Mouse (Mus musculus) forebrain, embryonic 16.5 days (tissue): ENCODE measurements around the gene Etv5. TPM values are rescaled to one million over a fixed set of nuclear protein-coding genes. Genes with fewer than 3 reads are reported as not detected.

Experiments
- ATAC-seq: fragments of 200-750 bp; cut with Nextera tagmentation; 2 replicates; pipeline ENCODE4 v1.8.0; 2017; ENCODE audit warnings: mild to moderate bottlenecking, moderate library complexity
- H3K27ac ChIP-seq: fragments of 300-500 bp; sonication (generic); 2 replicates; pipeline ENCODE4 v1.5.1; 2014; ENCODE audit warnings: low read length, control low read depth
- H3K27me3 ChIP-seq: fragments of 300-500 bp; sonication (generic); replicated peaks from 2 replicates; pipeline ENCODE4 v1.6.1; 2014; ENCODE audit warnings: low read length; ENCODE audit not compliant: control insufficient read depth, insufficient read depth
- H3K36me3 ChIP-seq: fragments of 300-500 bp; sonication (generic); 2 replicates; pipeline ENCODE4 v1.6.1; 2014; ENCODE audit not compliant: control insufficient read depth, insufficient read depth
- H3K4me1 ChIP-seq: fragments of 300-500 bp; sonication (generic); replicated peaks from 2 replicates; pipeline ENCODE4 v1.6.1; 2014; ENCODE audit warnings: low read length; ENCODE audit not compliant: control insufficient read depth, insufficient read depth
- H3K4me2 ChIP-seq: fragments of 300-500 bp; sonication (generic); 2 replicates; pipeline ENCODE4 v1.6.1; 2014; ENCODE audit warnings: mild to moderate bottlenecking, low read length, control low read depth
- H3K4me3 ChIP-seq: fragments of 300-500 bp; sonication (generic); replicated peaks from 2 replicates; pipeline ENCODE4 v1.5.1; 2014; ENCODE audit warnings: mild to moderate bottlenecking, low read length, control low read depth
- H3K9ac ChIP-seq: fragments of 300-500 bp; sonication (generic); replicated peaks from 2 replicates; pipeline ENCODE4 v1.6.1; 2014; ENCODE audit warnings: low read depth, low read length, control low read depth
- H3K9me3 ChIP-seq: fragments of 300-500 bp; sonication (generic); 2 replicates; pipeline ENCODE4 v1.6.1; 2016; ENCODE audit warnings: low read length; ENCODE audit not compliant: control insufficient read depth
- WGBS: fragments of 180-500 bp; shearing (Covaris S2); extraction: QIAGEN DNeasy Blood & Tissue Kit; methylation state at CpG from one replicate; pipeline ENCODE4 v1.1.7; 2014; 5-methylcytosine and 5-hydroxymethylcytosine counted together
- polyA plus RNA-seq: library from polyadenylated mRNA; unstranded; fragments of >200 nt; fragmentation: Nextera tagmentation; extraction: Ambion mirVana; gene quantifications from 2 replicates; pipeline ENCODE4 v1.2.1, GENCODE M21; 2015

Etv5 gene
- polyA plus RNA-seq, 1 experiment from 2014 or later = 25.4 TPM

DNA sequence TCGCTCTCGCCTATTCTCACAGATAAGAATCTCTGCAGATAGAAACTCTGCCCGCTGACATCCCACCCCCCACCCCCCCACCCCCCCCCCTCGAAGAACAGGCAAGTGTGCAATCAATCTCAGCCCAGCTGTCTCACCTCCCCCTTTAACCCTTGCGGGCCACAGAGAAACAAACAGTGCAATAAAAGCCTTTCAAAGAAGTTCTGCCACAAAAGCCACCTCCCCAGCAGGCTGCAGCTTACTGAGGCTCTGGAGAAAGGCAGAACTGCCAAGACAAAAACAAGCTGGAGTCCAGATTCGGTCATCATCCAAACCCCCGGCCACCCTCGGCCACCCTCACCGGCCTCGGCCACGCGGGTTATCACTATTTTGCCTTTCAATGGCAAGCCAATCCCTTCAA is 5.6 kb downstream of the Etv5 start:
- Histone ChIP-seq H3K4me3 (no peak overlapping the region), H3K27ac (no peak overlapping the region), H3K9ac (no peak overlapping the region; the same call in 1 of the 2 replicates), H3K36me3 (no peaks in the 10 kb centered on the region), H3K4me1 (peaks cover 44% of the 10 kb centered on the region), H3K4me2 (peak overlapping the region; percentile 32), H3K27me3 (peaks cover 10% of the 10 kb centered on the region), H3K9me3 (no peaks in the 10 kb centered on the region)
- 6% methylated on average over 12 of the region's 12 CpGs for WGBS
- ATAC-seq = no peak

- Histone ChIP-seq H3K4me2 (no peak overlapping the region), H3K27me3 (peaks cover 10% of the 10 kb centered on the region), H3K27ac (no peak overlapping the region), H3K9ac (no peak overlapping the region), H3K9me3 (no peaks in the 10 kb centered on the region), H3K4me3 (no peak overlapping the region), H3K36me3 (no peaks in the 10 kb centered on the region), H3K4me1 (peaks cover 51% of the 10 kb centered on the region)
- WGBS = 90% methylated on average over 12 of the region's 12 CpGs
- ATAC-seq = no peak
Observed at GRCm38 (mm10) chr16:22431773-22432172, 7.7 kb downstream of the Etv5 start.

- 65% methylated on average over 2 of the region's 2 CpGs for WGBS
- H3K4me1 ChIP-seq = peaks cover 51% of the 10 kb centered on the region
Observed at GRCm38 (mm10) chr16:22431335-22431734, 8.2 kb downstream of the Etv5 start.

DNA sequence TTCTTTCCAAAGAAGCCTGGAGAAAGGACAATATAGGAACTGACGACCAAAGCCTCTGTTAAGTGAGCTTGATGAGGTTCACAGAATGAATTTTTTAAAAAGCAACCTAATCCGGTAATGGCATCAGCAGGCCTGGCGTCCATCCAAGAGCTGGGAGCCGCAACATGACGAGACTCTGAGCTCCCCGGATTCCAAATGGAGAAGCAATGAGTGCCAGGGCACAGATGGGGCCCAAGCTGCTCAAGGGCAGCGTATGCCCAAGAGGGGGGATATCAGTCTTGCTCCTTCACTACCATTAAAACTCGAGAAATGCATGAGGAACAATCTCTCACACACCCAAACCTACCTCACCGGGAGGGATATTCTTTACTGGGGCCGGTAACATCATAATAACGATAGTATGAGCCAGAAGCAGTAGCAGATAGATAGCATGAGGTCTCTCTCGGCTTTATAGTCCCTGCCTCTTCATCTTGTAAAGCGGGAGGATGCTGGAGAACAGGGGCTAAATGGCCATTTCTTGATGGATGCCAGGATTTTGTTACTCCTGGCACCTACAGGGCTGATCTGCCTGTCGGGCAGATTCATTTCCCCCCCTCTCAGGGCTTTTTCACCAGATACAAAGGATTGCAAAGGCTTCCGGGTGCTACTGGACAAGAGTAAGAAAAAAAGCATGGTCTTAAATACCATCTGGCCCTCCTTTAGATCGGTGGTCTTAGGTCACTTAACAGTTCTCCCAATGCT is 9.1 kb downstream of the Etv5 start:
- Histone ChIP-seq H3K27ac (peak overlapping the region; percentile 70), H3K4me2 (peak overlapping the region; percentile 32), H3K9me3 (no peaks in the 10 kb centered on the region), H3K4me1 (peaks cover 51% of the 10 kb centered on the region), H3K27me3 (0 out of 2 replicates have a peak, but pooled peaks cover 4% of the 10 kb centered on the region), H3K4me3 (no peak overlapping the region), H3K36me3 (no peaks in the 10 kb centered on the region), H3K9ac (peak overlapping the region; percentile 7)
- peak; percentile 59 for ATAC-seq
- 26% methylated on average over 16 of the region's 16 CpGs for whole genome bisulfite sequencing

More at GRCm38 (mm10) chr16:22431335-22431734, 8.2 kb downstream of the Etv5 start:
- no peak overlapping the region for H3K4me3 ChIP-seq
- no peaks in the 10 kb centered on the region for H3K9me3 ChIP-seq
- H3K36me3 ChIP-seq = no peaks in the 10 kb centered on the region
- H3K4me2 ChIP-seq = no peak overlapping the region
- peaks cover 9% of the 10 kb centered on the region; the same call in 1 of the 2 replicates for H3K27me3 ChIP-seq
- H3K9ac ChIP-seq = no peak overlapping the region
- no peak for ATAC-seq
- H3K27ac ChIP-seq = no peak overlapping the region

DNA sequence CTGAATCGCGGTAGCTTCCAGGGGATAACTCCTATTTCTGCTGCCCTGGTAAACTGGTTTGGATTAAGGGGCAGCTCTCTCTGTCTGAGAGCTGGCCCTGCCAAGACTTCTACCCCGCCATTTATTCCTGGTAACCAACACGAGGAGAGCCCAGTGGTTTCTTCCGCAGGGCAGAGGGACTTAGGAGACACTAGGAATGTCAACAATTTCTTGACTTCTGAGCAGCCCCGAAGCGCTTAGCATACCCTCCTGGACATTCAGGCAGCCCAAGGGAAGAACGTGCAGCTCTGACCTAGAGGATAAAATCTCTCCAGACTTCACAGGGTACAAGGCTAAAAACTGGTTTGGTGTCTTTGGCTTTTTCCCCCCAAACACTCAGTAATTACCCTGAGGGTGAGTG is 10.1 kb downstream of the Etv5 start:
- Histone ChIP-seq H3K27me3 (0 out of 2 replicates have a peak, but pooled peaks cover 4% of the 10 kb centered on the region), H3K4me2 (peak overlapping the region; percentile 41), H3K9ac (no peak overlapping the region), H3K36me3 (no peaks in the 10 kb centered on the region), H3K27ac (peak overlapping the region; percentile 70), H3K4me1 (peaks cover 44% of the 10 kb centered on the region), H3K9me3 (no peaks in the 10 kb centered on the region), H3K4me3 (peak overlapping the region; percentile 12; the same call in 1 of the 2 replicates)
- 2% methylated on average over 8 of the region's 8 CpGs for WGBS
- no peak; the same call in 1 of the 2 replicates for ATAC-seq

DNA sequence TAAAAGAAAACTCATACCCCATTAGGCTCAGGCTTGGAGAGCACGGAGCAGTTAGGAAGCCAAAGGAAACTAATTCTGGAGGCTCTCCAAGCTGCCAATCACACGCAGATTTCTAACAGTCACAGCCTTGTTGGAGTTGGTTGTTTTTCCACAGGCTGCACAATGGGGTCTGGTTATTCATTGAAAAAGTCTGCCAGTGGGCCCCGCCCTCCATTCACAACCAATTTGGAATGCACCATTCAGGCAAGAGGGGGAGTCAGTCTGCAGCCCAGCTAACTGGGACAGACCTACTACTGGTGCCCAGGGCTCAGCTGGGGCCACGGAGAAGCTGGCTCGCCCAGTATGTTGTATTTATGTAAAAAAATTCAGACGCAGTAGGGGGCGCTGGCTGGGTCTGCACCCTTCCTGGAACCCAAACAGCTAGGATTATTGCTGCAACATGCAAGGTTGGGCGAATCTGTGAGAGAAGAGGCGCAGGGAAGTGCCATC is 10.6 kb downstream of the Etv5 start:
- peak; percentile 95 for ATAC-seq
- H3K4me2 ChIP-seq = peak overlapping the region; percentile 41
- peaks cover 39% of the 10 kb centered on the region for H3K4me1 ChIP-seq
- H3K4me3 ChIP-seq = peak overlapping the region; percentile 12; the same call in 1 of the 2 replicates
- no peaks in the 10 kb centered on the region for H3K9me3 ChIP-seq
- no peak overlapping the region for H3K9ac ChIP-seq
- 0 out of 2 replicates have a peak, but pooled peaks cover 4% of the 10 kb centered on the region for H3K27me3 ChIP-seq
- WGBS = 2% methylated on average over 9 of the region's 9 CpGs
- H3K27ac ChIP-seq = peak overlapping the region; percentile 70
- H3K36me3 ChIP-seq = no peaks in the 10 kb centered on the region

DNA sequence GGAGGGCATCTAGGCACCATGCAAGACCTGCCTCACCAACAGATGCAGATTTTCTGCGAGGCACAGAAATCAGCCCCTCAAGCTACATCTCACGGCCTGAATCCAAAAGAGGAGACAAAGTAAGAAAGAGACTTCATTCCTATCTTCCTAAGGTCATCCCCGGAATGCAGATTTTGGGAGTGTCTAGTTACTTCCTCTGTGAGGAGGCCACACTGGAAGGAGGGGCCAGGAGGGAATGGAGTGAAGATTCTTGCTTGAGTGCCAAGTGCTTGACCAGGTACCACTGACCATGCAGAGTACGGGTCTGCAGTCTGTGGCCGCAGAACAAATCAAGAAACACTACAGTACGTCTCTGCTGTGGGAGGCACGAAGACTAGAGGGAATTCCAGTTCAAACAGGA is 12.7 kb downstream of the Etv5 start:
- ATAC-seq = no peak
- Histone ChIP-seq H3K27ac (no peak overlapping the region), H3K9me3 (no peaks in the 10 kb centered on the region), H3K27me3 (0 out of 2 replicates have a peak, but pooled peaks cover 4% of the 10 kb centered on the region), H3K4me3 (no peak overlapping the region), H3K4me2 (no peak overlapping the region), H3K4me1 (peaks cover 34% of the 10 kb centered on the region), H3K9ac (no peak overlapping the region), H3K36me3 (no peaks in the 10 kb centered on the region)
- WGBS = 72% methylated on average over 7 of the region's 7 CpGs

DNA sequence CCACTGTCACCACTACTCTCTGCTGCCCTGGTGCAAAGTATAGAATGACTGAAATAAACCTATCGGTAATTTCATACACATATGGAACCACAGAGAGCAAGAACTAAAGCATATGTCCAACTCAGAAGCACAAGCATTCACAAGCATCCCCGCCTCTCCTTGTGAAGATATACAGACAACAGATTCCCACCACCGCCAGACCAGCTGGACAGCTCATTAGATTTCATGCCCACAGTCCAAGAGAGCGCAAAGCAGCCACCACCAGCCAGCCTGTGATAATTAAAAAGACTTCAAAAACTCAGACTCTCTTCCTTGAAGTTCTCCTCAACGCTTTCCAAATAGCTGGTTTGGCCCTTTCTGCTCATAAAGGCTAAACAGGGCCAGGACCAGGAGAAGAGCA is 17.3 kb downstream of the Etv5 start:
- Histone ChIP-seq H3K27me3 (0 out of 2 replicates have a peak, but pooled peaks cover 4% of the 10 kb centered on the region), H3K27ac (no peak overlapping the region), H3K36me3 (no peaks in the 10 kb centered on the region), H3K4me1 (no peaks in the 10 kb centered on the region), H3K9ac (no peak overlapping the region), H3K4me2 (no peak overlapping the region), H3K4me3 (no peak overlapping the region), H3K9me3 (no peaks in the 10 kb centered on the region)
- no peak for ATAC-seq
- 64% methylated on average over 5 of the region's 5 CpGs for WGBS

DNA sequence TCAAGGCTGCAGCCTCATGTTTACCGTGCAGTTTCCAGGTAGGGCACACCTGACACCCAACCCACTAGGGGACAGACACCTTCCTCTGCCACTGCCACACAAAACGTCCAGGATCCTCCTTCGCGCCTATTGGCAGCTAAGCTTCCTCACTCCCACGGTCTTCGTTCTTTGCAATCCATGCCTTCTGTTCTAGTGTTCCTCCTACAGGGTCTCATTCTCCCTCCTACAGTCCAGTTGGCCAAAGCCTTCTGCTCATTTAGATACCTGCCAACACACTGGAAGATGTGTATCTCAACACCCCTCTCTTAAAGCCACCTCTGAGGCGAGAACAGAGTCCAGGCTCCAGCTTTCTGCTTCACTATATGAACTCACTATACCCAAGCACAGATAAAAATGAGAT is 21.6 kb downstream of the Etv5 start:
- no peak for ATAC-seq
- Histone ChIP-seq H3K4me1 (no peaks in the 10 kb centered on the region), H3K9ac (no peak overlapping the region), H3K27ac (no peak overlapping the region), H3K4me2 (no peak overlapping the region), H3K36me3 (no peaks in the 10 kb centered on the region), H3K27me3 (no peaks in the 10 kb centered on the region), H3K9me3 (no peaks in the 10 kb centered on the region), H3K4me3 (no peak overlapping the region)
- whole genome bisulfite sequencing = 91% methylated on average over 7 of the region's 7 CpGs
